Mouse (Mus musculus) kidney, adult 11 months (tissue): ENCODE measurements around the gene Ptpn4.
A peak's percentile ranks its signal among the peaks of the same experiment; 100 is the strongest.

ENCODE experiments used
- DNase-seq: peaks from one replicate; pipeline ENCODE4 v3.0.0; 2022

The Ptpn4 gene

DNA sequence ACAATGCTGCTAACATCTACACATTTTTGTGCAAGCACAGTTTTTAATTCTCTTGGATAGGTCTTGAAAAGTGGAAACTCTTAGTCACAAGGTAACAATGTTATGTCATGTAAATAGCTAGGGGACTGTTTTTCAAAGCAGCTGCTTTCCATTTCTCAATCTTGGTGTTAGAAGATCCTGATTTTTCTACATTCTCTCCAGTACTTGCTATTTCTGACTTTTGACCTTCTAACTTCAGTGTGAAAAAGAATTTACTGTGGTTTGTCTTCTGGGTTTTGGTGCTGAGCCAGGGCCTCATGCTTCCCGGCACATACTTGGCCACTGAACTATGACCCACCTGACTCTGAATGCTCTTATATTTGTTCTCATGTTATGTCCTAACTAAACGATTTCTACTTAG is 197.4 kb downstream of the Ptpn4 start:
- DNase-seq: peak; percentile 83

DNA sequence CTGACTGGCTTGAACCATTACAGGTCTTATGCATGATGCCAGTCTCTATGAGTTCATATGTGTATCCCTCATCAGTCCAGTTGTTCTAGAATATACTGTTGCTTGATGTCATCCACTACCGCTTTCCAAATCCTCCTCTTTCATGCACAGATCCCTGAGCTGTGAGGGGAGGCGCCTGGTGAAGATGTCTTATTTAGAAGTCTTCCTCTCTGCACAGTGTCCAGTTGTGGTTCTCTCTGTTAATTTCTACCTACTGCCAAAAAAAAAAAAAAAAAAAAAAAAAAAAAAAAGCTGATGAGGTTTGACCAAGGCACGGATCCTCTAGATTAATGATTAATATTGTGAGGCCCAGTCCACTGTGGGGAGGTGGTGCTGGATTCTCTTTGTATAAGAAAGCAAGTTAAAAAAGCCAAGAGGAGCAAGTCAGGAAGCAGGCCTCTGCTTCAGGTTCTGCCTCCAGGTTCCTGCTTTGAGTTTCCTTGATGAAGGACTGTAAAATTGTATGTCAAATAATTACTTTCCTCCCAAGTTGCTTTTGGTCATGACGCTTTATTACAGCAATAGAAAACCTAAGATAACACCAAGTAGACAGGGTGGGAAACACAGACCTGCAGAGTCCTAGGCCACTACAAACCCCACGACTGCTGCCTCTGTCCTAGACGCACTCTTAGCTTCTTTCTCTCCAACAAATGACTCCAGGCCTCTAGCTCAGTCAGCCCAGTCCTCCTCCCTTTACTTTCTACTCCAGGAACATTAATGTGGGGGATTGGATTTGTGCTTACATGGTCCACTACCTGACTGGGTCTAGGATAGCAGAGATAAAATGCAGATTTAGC is 200.0 kb downstream of the Ptpn4 start:
- DNase-seq: peak; percentile 71

DNA sequence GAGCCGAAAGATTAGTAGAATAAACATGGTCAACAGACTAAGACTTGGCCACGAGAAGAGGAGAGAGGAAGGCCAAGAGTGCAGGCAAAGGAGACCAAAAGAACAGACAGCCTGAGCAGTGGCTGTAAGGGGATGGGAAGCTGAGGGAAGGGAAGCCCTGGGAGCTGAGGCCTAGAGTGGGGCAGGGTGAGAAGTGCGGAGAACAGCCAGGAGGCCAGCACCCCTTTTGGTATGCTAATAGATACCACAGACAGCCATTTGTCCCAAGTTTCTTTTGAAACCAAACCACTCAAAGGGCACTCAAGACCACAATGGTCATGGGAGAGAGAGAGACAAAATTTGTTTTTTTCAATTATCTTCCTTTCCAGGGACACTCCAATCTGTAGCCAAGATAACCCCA is 202.7 kb downstream of the Ptpn4 start:
- DNase-seq: no peak

DNA sequence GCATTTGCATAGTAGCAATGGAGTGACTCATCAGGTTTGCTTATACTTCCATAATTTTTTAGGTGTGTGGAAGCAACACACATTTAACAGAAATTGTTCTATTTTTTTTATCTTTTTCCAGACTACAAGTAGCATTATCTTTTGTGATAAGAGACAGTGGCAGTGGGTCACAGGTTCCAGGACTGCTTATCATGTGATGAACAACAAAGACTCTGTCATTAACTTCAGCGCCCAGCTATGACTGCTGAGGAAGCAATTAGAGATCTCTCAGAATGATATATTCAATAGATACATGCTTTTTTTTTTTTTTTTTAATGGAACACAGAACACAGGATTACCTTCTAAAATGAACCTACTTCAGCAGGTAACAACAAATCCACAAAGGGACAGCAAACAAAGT is 207.0 kb downstream of the Ptpn4 start:
- DNase-seq: no peak

DNA sequence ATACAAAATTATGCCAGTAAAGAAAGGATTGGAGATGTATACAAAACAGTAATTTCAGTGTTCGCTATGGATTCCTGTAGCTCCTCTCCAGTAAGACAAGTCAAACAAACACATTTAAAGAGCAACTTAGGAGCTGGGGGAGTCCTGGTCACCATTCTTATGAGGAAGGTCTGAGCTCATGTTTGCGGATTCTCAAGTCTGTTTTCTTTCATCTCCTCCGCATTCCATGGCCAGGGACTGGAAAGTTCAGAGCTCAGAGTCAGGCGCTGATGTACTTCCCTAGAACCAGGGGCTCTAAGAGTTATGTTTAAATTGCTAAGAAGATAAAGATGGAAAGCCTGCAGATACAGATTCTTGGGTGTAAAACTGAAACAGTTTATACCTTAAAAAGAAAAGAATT is 210.6 kb downstream of the Ptpn4 start:
- DNase-seq: no peak

DNA sequence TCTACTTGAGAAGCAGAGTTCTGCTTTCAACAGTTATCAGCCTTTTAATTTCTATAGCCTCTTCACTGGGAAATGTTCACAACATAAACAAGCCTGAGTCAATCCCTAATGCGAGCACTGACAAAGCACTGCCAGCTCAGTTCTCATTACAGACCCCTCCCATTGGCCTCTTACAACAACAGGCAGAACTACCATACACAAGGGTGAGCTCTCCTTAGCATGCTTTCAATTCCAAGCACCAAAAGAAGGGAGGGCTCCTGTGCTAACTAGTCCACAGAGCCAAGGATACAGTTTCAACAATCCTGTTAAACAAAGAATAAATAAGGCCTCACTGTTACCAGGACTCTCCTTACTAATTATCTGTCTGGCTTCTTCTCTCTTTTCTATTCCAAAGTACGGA is 213.0 kb downstream of the Ptpn4 start:
- no peak for DNase-seq

DNA sequence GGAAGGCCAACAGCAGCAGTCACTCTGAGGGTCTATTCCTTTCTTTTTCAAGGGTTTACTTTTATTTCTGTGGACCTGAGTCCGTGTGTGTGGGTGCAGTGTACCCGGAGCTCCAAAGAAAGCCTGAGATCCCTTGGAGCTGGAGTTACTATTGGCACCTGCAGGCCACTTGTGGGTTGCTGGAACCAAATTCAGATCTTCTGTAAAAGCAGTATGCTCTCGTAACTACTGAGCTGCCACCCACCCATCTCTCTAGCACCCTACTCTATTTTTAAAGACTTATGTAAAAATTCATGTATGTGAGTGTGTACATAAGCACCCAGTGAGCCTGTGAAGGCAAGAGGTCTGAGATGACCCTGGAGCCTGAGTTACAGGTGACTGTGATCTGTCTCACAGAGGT is 232.0 kb downstream of the Ptpn4 start:
- no peak for DNase-seq
